Mouse (Mus musculus): ENCODE results near the gene Gm21103. TPM values are rescaled to one million over a fixed set of nuclear protein-coding genes. Genes with fewer than 3 reads are reported as not detected.
"Not testable (repeated sequence)": the region's sequence is repeated elsewhere in the genome, so short reads cannot be mapped to it uniquely, and the experiment has no call there.

Gene Gm21103
- total RNA-seq (2021) = not detected

GRCm38 (mm10) chr14:6304743-6305142, at the start of gene Gm21103:
Gm21103 (minus strand) TSS chr14:6304843.
- DNase-seq = not testable (repeated sequence)

GRCm38 (mm10) chr14:6343578-6343977, 38.9 kb upstream of the Gm21103 start, which contains the start of gene Gm3618:
Gm3618 (minus strand) TSS chr14:6343678.
- not testable (repeated sequence) for DNase-seq

- peak; percentile 17 to 18 for DNase-seq
Measured at GRCm38 (mm10) chr14:6286931-6287715, 17.5 kb downstream of the Gm21103 start, which contains the start of gene Gm3411. Gm3411 (minus strand) TSS chr14:6287250.

Other genes with a start within 250 kb of the Gm21103 start
- not detected for gene Gm6337, start 246.6 kb downstream of the Gm21103 start, total RNA-seq (2021)
- under 1 TPM in 1 of 2 experiments, not detected in 1; 0.71 TPM for gene Gm8206, start 210.9 kb downstream of the Gm21103 start, total RNA-seq (2021)
- 1 to 10 TPM; 1.3 to 1.4 TPM for gene Gm3468, start 196.2 kb downstream of the Gm21103 start, total RNA-seq (2021)
- not detected for gene Gm3476, start 179.0 kb downstream of the Gm21103 start, total RNA-seq (2021)
- gene Gm21560, start 85.6 kb downstream of the Gm21103 start, total RNA-seq (2021) = 1 to 10 TPM in 1 of 2 experiments, under 1 TPM in 1; 0.94 to 1.1 TPM
- gene Gm3411, start 17.6 kb downstream of the Gm21103 start, total RNA-seq (2021) = 1 to 10 TPM; 2.1 to 2.8 TPM
- gene Gm3618, start 38.8 kb upstream of the Gm21103 start, total RNA-seq (2021) = not detected
- gene Gm16440, start 85.5 kb upstream of the Gm21103 start, total RNA-seq (2021) = not detected
- gene Gm3591, start 107.6 kb upstream of the Gm21103 start, total RNA-seq (2021) = under 1 TPM in 1 of 2 experiments, not detected in 1; 0.95 TPM
- gene Gm3594, start 139.8 kb upstream of the Gm21103 start, total RNA-seq (2021) = not detected
- not detected for gene Gm8356, start 232.4 kb upstream of the Gm21103 start, total RNA-seq (2021)